Mouse (Mus musculus) heart, embryonic 16.5 days (tissue): ENCODE measurements around the gene Slc22a16. TPM values are rescaled to one million over a fixed set of nuclear protein-coding genes. Genes with fewer than 3 reads are reported as not detected.
"Not testable (repeated sequence)": the region's sequence is repeated elsewhere in the genome, so short reads cannot be mapped to it uniquely, and the experiment has no call there.

Source experiments
- ATAC-seq: fragments of 200-750 bp; cut with Nextera tagmentation; replicated peaks from 2 replicates; pipeline ENCODE4 v1.8.0; 2017; ENCODE audit warnings: moderate number of reproducible peaks; ENCODE audit not compliant: insufficient read depth, low FRiP score; ENCODE audit errors: extremely low read depth
- H3K27ac ChIP-seq: fragments of 300-500 bp; sonication (generic); 2 replicates; pipeline ENCODE4 v1.5.1; 2014; ENCODE audit warnings: mild to moderate bottlenecking, low read length, control low read depth, moderate library complexity
- H3K27me3 ChIP-seq: fragments of 300-500 bp; sonication (generic); 2 replicates; pipeline ENCODE4 v1.6.1; 2014; ENCODE audit warnings: low read length, mixed read lengths; ENCODE audit not compliant: control insufficient read depth, insufficient read depth
- H3K36me3 ChIP-seq: fragments of 300-500 bp; sonication (generic); 2 replicates; pipeline ENCODE4 v1.6.1; 2014; ENCODE audit not compliant: control insufficient read depth, insufficient read depth
- H3K4me1 ChIP-seq: fragments of 300-500 bp; sonication (generic); 2 replicates; pipeline ENCODE4 v1.6.1; 2014; ENCODE audit warnings: low read length, mixed read lengths; ENCODE audit not compliant: control insufficient read depth, insufficient read depth
- H3K4me2 ChIP-seq: fragments of 300-500 bp; sonication (generic); 2 replicates; pipeline ENCODE4 v1.6.1; 2014; ENCODE audit warnings: low read depth, mild to moderate bottlenecking, control low read depth, low read length
- H3K4me3 ChIP-seq: fragments of 300-500 bp; sonication (generic); 2 replicates; pipeline ENCODE4 v1.5.1; 2014; ENCODE audit warnings: mild to moderate bottlenecking, control low read depth, low read length
- H3K9ac ChIP-seq: fragments of 300-500 bp; sonication (generic); 2 replicates; pipeline ENCODE4 v1.6.1; 2014; ENCODE audit warnings: low read length, control low read depth
- H3K9me3 ChIP-seq: fragments of 300-500 bp; sonication (generic); replicated peaks from 2 replicates; pipeline ENCODE4 v1.6.1; 2016; ENCODE audit warnings: low read length; ENCODE audit not compliant: control insufficient read depth
- WGBS: fragments of 180-500 bp; shearing (Covaris S2); extraction: QIAGEN DNeasy Blood & Tissue Kit; methylation state at CpG from one replicate; pipeline ENCODE4 v1.1.7; 2014; 5-methylcytosine and 5-hydroxymethylcytosine counted together
- polyA plus RNA-seq: library from polyadenylated mRNA; unstranded; fragments of >200 nt; fragmentation: Nextera tagmentation; extraction: Ambion mirVana; gene quantifications from 2 replicates; pipeline ENCODE4 v1.2.1, GENCODE M21; 2015

The Slc22a16 gene
- polyA plus RNA-seq, 1 experiment from 2014 or later, result not detected

- ATAC-seq, result no peak
- no peaks in the 10 kb centered on the region for H3K27me3 ChIP-seq
- H3K4me2 ChIP-seq, result no peak overlapping the region
- H3K9me3 ChIP-seq, result peaks cover 3% of the 10 kb centered on the region
- 71% methylated on average over 8 of the region's 10 CpGs for WGBS
- no peak overlapping the region for H3K27ac ChIP-seq
- no peaks in the 10 kb centered on the region for H3K36me3 ChIP-seq
- peaks cover 8% of the 10 kb centered on the region; the same call in 1 of the 2 replicates for H3K4me1 ChIP-seq
- H3K9ac ChIP-seq, result no peak overlapping the region
- H3K4me3 ChIP-seq, result no peak overlapping the region
Observed at GRCm38 (mm10) chr10:40528668-40529067, 41.5 kb upstream of the Slc22a16 start.

GRCm38 (mm10) chr10:40529617-40530016 lies 40.5 kb upstream of the Slc22a16 start:
- WGBS, result 57% methylated on average over 6 of the region's 6 CpGs
- Histone ChIP-seq H3K36me3 (no peaks in the 10 kb centered on the region), H3K4me1 (peaks cover 8% of the 10 kb centered on the region; the same call in 1 of the 2 replicates), H3K27ac (no peak overlapping the region), H3K4me3 (no peak overlapping the region), H3K9me3 (peaks cover 3% of the 10 kb centered on the region), H3K4me2 (no peak overlapping the region), H3K27me3 (no peaks in the 10 kb centered on the region), H3K9ac (no peak overlapping the region)
- ATAC-seq, result no peak

GRCm38 (mm10) chr10:40530661-40531060 lies 39.5 kb upstream of the Slc22a16 start:
- Histone ChIP-seq H3K27me3 (no peaks in the 10 kb centered on the region), H3K27ac (no peak overlapping the region), H3K4me3 (no peak overlapping the region), H3K9ac (no peak overlapping the region), H3K4me2 (no peak overlapping the region), H3K9me3 (peaks cover 3% of the 10 kb centered on the region), H3K36me3 (no peaks in the 10 kb centered on the region), H3K4me1 (peaks cover 8% of the 10 kb centered on the region; the same call in 1 of the 2 replicates)
- no peak for ATAC-seq
- 66% methylated on average over 3 of the region's 3 CpGs for WGBS

- H3K9me3 ChIP-seq, H3K36me3 ChIP-seq, H3K4me3 ChIP-seq, H3K9ac ChIP-seq, H3K4me1 ChIP-seq, H3K27ac ChIP-seq, H3K4me2 ChIP-seq, ATAC-seq, H3K27me3 ChIP-seq: not testable (repeated sequence)
- 88% methylated on average over 4 of the region's 4 CpGs for WGBS
Observed at GRCm38 (mm10) chr10:40532586-40532985, 37.5 kb upstream of the Slc22a16 start.

GRCm38 (mm10) chr10:40541351-40541750 lies 28.8 kb upstream of the Slc22a16 start:
- 76% methylated on average over 6 of the region's 6 CpGs for WGBS
- no peak overlapping the region for H3K9ac ChIP-seq

GRCm38 (mm10) chr10:40549317-40549716 lies 20.8 kb upstream of the Slc22a16 start:
- Histone ChIP-seq H3K9ac (no peak overlapping the region), H3K9me3 (no peaks in the 10 kb centered on the region), H3K4me1 (no peaks in the 10 kb centered on the region), H3K27me3 (no peaks in the 10 kb centered on the region), H3K27ac (no peak overlapping the region), H3K36me3 (no peaks in the 10 kb centered on the region), H3K4me2 (no peak overlapping the region), H3K4me3 (no peak overlapping the region)
- no peak for ATAC-seq
- 40% methylated on average over 2 of the region's 2 CpGs for WGBS

More at GRCm38 (mm10) chr10:40541351-40541750, 28.8 kb upstream of the Slc22a16 start:
- H3K27me3 ChIP-seq, result no peaks in the 10 kb centered on the region
- no peaks in the 10 kb centered on the region for H3K36me3 ChIP-seq
- H3K9me3 ChIP-seq, result no peaks in the 10 kb centered on the region; the same call in none of the 2 replicates
- no peak overlapping the region for H3K27ac ChIP-seq
- ATAC-seq, result no peak
- no peak overlapping the region for H3K4me3 ChIP-seq
- no peaks in the 10 kb centered on the region for H3K4me1 ChIP-seq
- H3K4me2 ChIP-seq, result no peak overlapping the region

GRCm38 (mm10) chr10:40551801-40552200 lies 18.3 kb upstream of the Slc22a16 start:
- ATAC-seq, result no peak
- Histone ChIP-seq H3K4me1 (no peaks in the 10 kb centered on the region), H3K9me3 (no peaks in the 10 kb centered on the region), H3K27me3 (no peaks in the 10 kb centered on the region), H3K9ac (no peak overlapping the region), H3K4me2 (no peak overlapping the region), H3K27ac (no peak overlapping the region), H3K36me3 (no peaks in the 10 kb centered on the region), H3K4me3 (no peak overlapping the region)
- WGBS, result 63% methylated on average over 2 of the region's 2 CpGs

- 95% methylated on average over 6 of the region's 6 CpGs for WGBS
- H3K9me3 ChIP-seq, H3K27me3 ChIP-seq, H3K4me1 ChIP-seq, H3K9ac ChIP-seq, ATAC-seq, H3K27ac ChIP-seq, H3K4me2 ChIP-seq, H3K4me3 ChIP-seq, H3K36me3 ChIP-seq: not testable (repeated sequence)
Observed at GRCm38 (mm10) chr10:40565695-40566094, 4.4 kb upstream of the Slc22a16 start.

- ATAC-seq, result no peak
- Histone ChIP-seq H3K9me3 (peaks cover 3% of the 10 kb centered on the region; the same call in 1 of the 2 replicates), H3K4me2 (no peak overlapping the region), H3K27ac (no peak overlapping the region), H3K4me1 (no peaks in the 10 kb centered on the region), H3K4me3 (no peak overlapping the region), H3K36me3 (no peaks in the 10 kb centered on the region), H3K27me3 (no peaks in the 10 kb centered on the region), H3K9ac (no peak overlapping the region)
- WGBS, result 79% methylated on average over 7 of the region's 7 CpGs
Observed at GRCm38 (mm10) chr10:40575912-40576634, 5.9 kb downstream of the Slc22a16 start.
